Mouse (Mus musculus) liver, embryonic 14.5 days (tissue): Measurements from ENCODE around the gene Vmn1r29.

Source experiments
- CTCF ChIP-seq: IDR thresholded peaks from 2 replicates; pipeline ENCODE4 v1.5.1; 2016; ENCODE audit warnings: antibody characterized with exemption, low read depth, control low read depth
- EP300 ChIP-seq: IDR thresholded peaks from 2 replicates; pipeline ENCODE4 v1.6.1; 2016; ENCODE audit warnings: antibody characterized with exemption, low read depth

GRCm38 (mm10) chr6:58301249-58301648, at the start of gene Vmn1r29:
- TF ChIP-seq CTCF (no peak), EP300 (no peak)
